Mouse (Mus musculus): Measurements from ENCODE around the gene Kti12. TPM values are rescaled to one million over a fixed set of nuclear protein-coding genes. Genes with fewer than 3 reads are reported as not detected.

Kti12 gene
- polyA plus RNA-seq, 1 experiment from 2014 or later, result 42.0 TPM

- DNase-seq (ENCODE audit: low spot score), result peak; percentile 49
Measured at GRCm38 (mm10) chr4:108883815-108884214, 36.2 kb downstream of the Kti12 start.

GRCm38 (mm10) chr4:108887456-108887855 is 39.9 kb downstream of the Kti12 start:
- Histone ChIP-seq H3K4me2 (ENCODE audit: low read depth, low read length) (no peak overlapping the region), H3K27me3 (replicated peaks; ENCODE audit: control insufficient read depth, insufficient read depth, low read length) (no peaks in the 10 kb centered on the region), H3K27ac (replicated peaks; ENCODE audit: low read depth, low read length) (no peak overlapping the region), H3K9ac (ENCODE audit: low read depth, low read length) (no peak overlapping the region), H3K36me3 (ENCODE audit: control insufficient read depth, insufficient read depth, low read length) (no peaks in the 10 kb centered on the region), H3K9me3 (ENCODE audit: control insufficient read depth, low read length) (peaks cover 6% of the 10 kb centered on the region; the same call in 1 of the 2 replicates), H3K4me1 (ENCODE audit: control insufficient read depth, insufficient read depth, low read length) (no peaks in the 10 kb centered on the region), H3K4me3 (ENCODE audit: low read depth, low read length) (no peak overlapping the region)
- ATAC-seq (ENCODE audit: low read depth), result no peak
- no peak for DNase-seq (ENCODE audit: low spot score)
- 82% methylated on average over 4 of the region's 4 CpGs for WGBS

More at GRCm38 (mm10) chr4:108883815-108884214, 36.2 kb downstream of the Kti12 start:
- H3K4me1 ChIP-seq (ENCODE audit: control insufficient read depth, insufficient read depth, low read length), result peaks cover 5% of the 10 kb centered on the region; the same call in 1 of the 2 replicates
- H3K9me3 ChIP-seq (ENCODE audit: control insufficient read depth, low read length), result peaks cover 6% of the 10 kb centered on the region; the same call in 1 of the 2 replicates
- no peak overlapping the region for H3K9ac ChIP-seq (ENCODE audit: low read depth, low read length)
- no peak overlapping the region for H3K4me2 ChIP-seq (ENCODE audit: low read depth, low read length)
- no peak overlapping the region for H3K4me3 ChIP-seq (ENCODE audit: low read depth, low read length)
- H3K27me3 ChIP-seq (replicated peaks; ENCODE audit: control insufficient read depth, insufficient read depth, low read length), result 0 out of 2 replicates have a peak, but pooled peaks cover 4% of the 10 kb centered on the region
- ATAC-seq (ENCODE audit: low read depth), result no peak
- no peaks in the 10 kb centered on the region for H3K36me3 ChIP-seq (ENCODE audit: control insufficient read depth, insufficient read depth, low read length)
- 29% methylated on average over 12 of the region's 13 CpGs for WGBS
- no peak overlapping the region for H3K27ac ChIP-seq (replicated peaks; ENCODE audit: low read depth, low read length)

GRCm38 (mm10) chr4:108890876-108891275 is 43.3 kb downstream of the Kti12 start:
- Histone ChIP-seq H3K36me3 (ENCODE audit: control insufficient read depth, insufficient read depth, low read length) (no peaks in the 10 kb centered on the region), H3K27me3 (replicated peaks; ENCODE audit: control insufficient read depth, insufficient read depth, low read length) (no peaks in the 10 kb centered on the region), H3K9me3 (ENCODE audit: control insufficient read depth, low read length) (peaks cover 6% of the 10 kb centered on the region; the same call in 1 of the 2 replicates), H3K4me3 (ENCODE audit: low read depth, low read length) (no peak overlapping the region), H3K27ac (replicated peaks; ENCODE audit: low read depth, low read length) (no peak overlapping the region), H3K9ac (ENCODE audit: low read depth, low read length) (no peak overlapping the region), H3K4me1 (ENCODE audit: control insufficient read depth, insufficient read depth, low read length) (no peaks in the 10 kb centered on the region), H3K4me2 (ENCODE audit: low read depth, low read length) (no peak overlapping the region)
- no peak for ATAC-seq (ENCODE audit: low read depth)
- 85% methylated on average over 6 of the region's 6 CpGs for WGBS
- DNase-seq (ENCODE audit: low spot score), result no peak

Other genes with a start within 250 kb of the Kti12 start
- 28.2 and 32.5 TPM in 2 replicates for gene Cc2d1b, start 227.8 kb upstream of the Kti12 start, polyA plus RNA-seq (2014; fragmentation: Nextera tagmentation; extraction: Ambion mirVana)
- gene 3110021N24Rik, start 128.1 kb upstream of the Kti12 start, polyA plus RNA-seq (2014; fragmentation: Nextera tagmentation; extraction: Ambion mirVana), result 1.2 and 1.7 TPM in 2 replicates
- 4.6 and 4.7 TPM in 2 replicates for gene Zfyve9, start 67.0 kb upstream of the Kti12 start, polyA plus RNA-seq (2014; fragmentation: Nextera tagmentation; extraction: Ambion mirVana)
- gene Btf3l4, start 14.2 kb upstream of the Kti12 start, polyA plus RNA-seq (2014; fragmentation: Nextera tagmentation; extraction: Ambion mirVana), result 141 and 158 TPM in 2 replicates
- 103 and 107 TPM in 2 replicates for gene Txndc12, start 13.2 kb upstream of the Kti12 start, polyA plus RNA-seq (2014; fragmentation: Nextera tagmentation; extraction: Ambion mirVana)
- gene A730015C16Rik, start 834 bp downstream of the Kti12 start, polyA plus RNA-seq (2014; fragmentation: Nextera tagmentation; extraction: Ambion mirVana), result 0.54 and 1.1 TPM in 2 replicates
- gene Rab3b, start 31.3 kb downstream of the Kti12 start, polyA plus RNA-seq (2014; fragmentation: Nextera tagmentation; extraction: Ambion mirVana), result 17.8 and 21.1 TPM in 2 replicates
- gene Nrd1, start 152.9 kb downstream of the Kti12 start, polyA plus RNA-seq (2014; fragmentation: Nextera tagmentation; extraction: Ambion mirVana), result 54.3 and 58.1 TPM in 2 replicates